Mouse (Mus musculus): Measurements from ENCODE around the gene Rel. TPM values are rescaled to one million over a fixed set of nuclear protein-coding genes. Genes with fewer than 3 reads are reported as not detected.

The Rel gene
- polyA plus RNA-seq, 1 experiment from 2014 or later: 1.9 TPM

Other genes starting within 250 kb of the Rel start
- not detected in 2 replicates for gene 1700093K21Rik, start 249.8 kb downstream of the Rel start, polyA plus RNA-seq (2014; fragmentation: Nextera tagmentation; extraction: Ambion mirVana)
- 20.6 and 20.7 TPM in 2 replicates for gene 0610010F05Rik, start 137.3 kb downstream of the Rel start, polyA plus RNA-seq (2014; fragmentation: Nextera tagmentation; extraction: Ambion mirVana)
- gene Pus10, start 105.3 kb downstream of the Rel start, polyA plus RNA-seq (2014; fragmentation: Nextera tagmentation; extraction: Ambion mirVana): 19.5 and 20.7 TPM in 2 replicates
- gene Pex13, start 105.0 kb downstream of the Rel start, polyA plus RNA-seq (2014; fragmentation: Nextera tagmentation; extraction: Ambion mirVana): 31.9 and 33.3 TPM in 2 replicates
- 11.2 and 13.6 TPM in 2 replicates for gene Papolg, start 124.3 kb upstream of the Rel start, polyA plus RNA-seq (2014; fragmentation: Nextera tagmentation; extraction: Ambion mirVana)

Data from heart, embryonic 11.5 days (tissue).